8 mouse cellular contexts compared by ENCODE assay signal in the genomic region with DNA sequence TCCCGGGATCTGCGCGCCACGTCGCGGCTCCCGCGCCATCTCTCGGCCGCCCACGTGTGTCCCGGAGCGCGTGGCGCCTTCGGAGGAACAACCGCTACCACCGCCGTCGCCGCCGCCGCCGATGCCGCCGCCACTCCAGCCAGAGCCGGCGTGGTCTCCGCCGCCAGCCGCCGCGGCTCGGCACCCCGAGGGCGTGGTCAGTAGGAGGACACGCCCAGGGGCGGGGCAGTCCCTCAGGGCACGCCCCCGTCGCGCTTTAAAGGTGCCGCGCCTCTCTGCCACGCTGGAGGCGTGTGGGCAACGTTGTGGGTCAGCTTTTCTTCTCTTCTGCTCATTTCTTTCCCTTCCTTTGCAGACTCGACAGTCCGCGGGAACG. TPM values are rescaled to one million over a fixed set of nuclear protein-coding genes. Genes with fewer than 3 reads are reported as not detected.
A peak's percentile ranks its signal among the peaks of the same experiment; 100 is the strongest.
DNase-seq lines count a peak whose midpoint lies in the region; ATAC-seq and TF ChIP-seq lines count a peak whose summit lies in the region.

A gene (minus strand): TSS at position 152 of the 376 bp plus-strand sequence.

- 0 out of 2 replicates have a peak within 1 kb of the TSS, but pooled peaks have one; percentile 7 for H3K9ac ChIP-seq in liver, postnatal 0 days (replicated peaks)
- H3K9ac ChIP-seq in neural tube, embryonic 14.5 days (replicated peaks; ENCODE audit: low read depth, low read length): peak within 1 kb of the TSS; percentile 58

- peak; percentile 89 for ATAC-seq in liver, postnatal 0 days
- peak; percentile 73 for ATAC-seq in neural tube, embryonic 14.5 days (ENCODE audit: low read depth)

- DNase-seq in ES-CJ7 (ENCODE audit: low read depth, low spot score): peak; percentile 82
- DNase-seq in cerebellum, adult 8-10 months: peak; percentile 53
- peak; percentile 85 for DNase-seq in forelimb bud, embryonic 11.5 days (ENCODE audit: low read depth, low spot score)
- peak; percentile 91 for DNase-seq in heart, postnatal 4 days
- peak; percentile 67 to 85 for DNase-seq in layer of hippocampus, adult 18-20 months (ENCODE audit: low spot score in 2 of 2)
- DNase-seq in liver, postnatal 0 days: peak; percentile 88

- peaks cover 10% of the 10 kb centered on the region for H3K4me1 ChIP-seq in liver, postnatal 0 days (ENCODE audit: insufficient read depth)
- peaks cover 8% of the 10 kb centered on the region; the same call in 1 of the 2 replicates for H3K4me1 ChIP-seq in neural tube, embryonic 14.5 days (ENCODE audit: control insufficient read depth, insufficient read depth, low read length)
- peaks cover 25% of the 10 kb centered on the region for H3K4me1 ChIP-seq in testis, adult 2 months (ENCODE audit: control insufficient read depth, insufficient read depth, low read length)

- H3K27ac ChIP-seq in liver, postnatal 0 days (ENCODE audit: low read depth): no peak within 1 kb of the TSS
- H3K27ac ChIP-seq in neural tube, embryonic 14.5 days (ENCODE audit: low read depth, low read length): peak within 1 kb of the TSS; percentile 48; the same call in 1 of the 2 replicates
- H3K27ac ChIP-seq in testis, adult 2 months (ENCODE audit: control insufficient read depth, insufficient read depth, low read depth, low read length): peak within 1 kb of the TSS; percentile 58

- peak within 1 kb of the TSS; percentile 93 for H3K4me2 ChIP-seq in liver, postnatal 0 days (ENCODE audit: low read depth, low read length)
- H3K4me2 ChIP-seq in neural tube, embryonic 14.5 days (ENCODE audit: low read depth, low read length): peak within 1 kb of the TSS; percentile 90

- WGBS in liver, postnatal 0 days (ENCODE audit: insufficient replicate concordance): under 1% methylated on average over 48 of the region's 51 CpGs
- under 1% methylated on average over 51 of the region's 51 CpGs for WGBS in neural tube, embryonic 14.5 days

- H3K4me3 ChIP-seq in liver, postnatal 0 days (ENCODE audit: low read depth, low read length): peak within 1 kb of the TSS; percentile 55
- peak within 1 kb of the TSS; percentile 56 for H3K4me3 ChIP-seq in neural tube, embryonic 14.5 days (ENCODE audit: low read depth, low read length)
- peak within 1 kb of the TSS; percentile 89 for H3K4me3 ChIP-seq in testis, adult 2 months (ENCODE audit: control insufficient read depth, low read depth, low read length)

- TF ChIP-seq CTCF in liver, postnatal 0 days (IDR thresholded peaks at IDR 0.05; ENCODE audit: low read depth): no peak
- TF ChIP-seq CTCF in testis, adult 2 months (IDR thresholded peaks at IDR 0.05; ENCODE audit: control insufficient read depth, insufficient read depth, insufficient replicate concordance, low read depth, low read length): no peak

- peaks cover 31% of the 10 kb centered on the region for H3K27me3 ChIP-seq in liver, postnatal 0 days (ENCODE audit: insufficient read depth, low read length)
- 0 out of 2 replicates have a peak, but pooled peaks cover 5% of the 10 kb centered on the region for H3K27me3 ChIP-seq in neural tube, embryonic 14.5 days (ENCODE audit: control insufficient read depth, insufficient read depth, low read length)
- no peaks in the 10 kb centered on the region for H3K27me3 ChIP-seq in testis, adult 2 months (ENCODE audit: control insufficient read depth, insufficient read depth, low read length)

- peaks cover 8% of the 10 kb centered on the region; the same call in 1 of the 2 replicates for H3K36me3 ChIP-seq in liver, postnatal 0 days (replicated peaks; ENCODE audit: insufficient read depth, low read length)
- peaks cover 4% of the 10 kb centered on the region for H3K36me3 ChIP-seq in neural tube, embryonic 14.5 days (ENCODE audit: control insufficient read depth, insufficient read depth, low read length)
- H3K36me3 ChIP-seq in testis, adult 2 months (ENCODE audit: control insufficient read depth, insufficient read depth, low read length): no peaks in the 10 kb centered on the region

- TF ChIP-seq EP300 in liver, postnatal 0 days (IDR thresholded peaks at IDR 0.05; ENCODE audit: low read depth): no peak

- no peaks in the 10 kb centered on the region; the same call in 1 of the 2 replicates for H3K9me3 ChIP-seq in liver, postnatal 0 days (ENCODE audit: low read length)
- H3K9me3 ChIP-seq in neural tube, embryonic 14.5 days (ENCODE audit: control insufficient read depth, low read length): no peaks in the 10 kb centered on the region

- TF ChIP-seq POLR2A in testis, adult 2 months (IDR thresholded peaks at IDR 0.05; ENCODE audit: control insufficient read depth, low read depth, low read length): peak; percentile 38

RNA-seq across cellular contexts. Expression of the gene that starts here (rescaled TPM):
- total RNA-seq in heart, postnatal 4 days (2021): 1 to 10 TPM; 1.2 to 1.7 TPM
- 1 to 10 TPM; 5.6 to 5.8 TPM for total RNA-seq in layer of hippocampus, adult 18-20 months (2021)
- polyA plus RNA-seq in liver, postnatal 0 days (2015; fragmentation: Nextera tagmentation; extraction: Ambion mirVana): 0.16 and 0.25 TPM in 2 replicates
- polyA plus RNA-seq in neural tube, embryonic 14.5 days (2014; fragmentation: Nextera tagmentation; extraction: Ambion mirVana): 10.0 and 12.0 TPM in 2 replicates
- 3.1 and 3.2 TPM in 2 replicates for polyA plus RNA-seq in testis, adult 2 months (2012; rRNA removed)

Comparison
In these comparisons a context has a peak if more than half of its experiments do, and no peak if none do; other contexts are left out.
1. Peak in DNase-seq, ATAC-seq, H3K4me3 ChIP-seq, H3K9ac ChIP-seq and H3K4me2 ChIP-seq in liver, postnatal 0 days; RNA of the gene not detected or under 1 TPM.